Mouse (Mus musculus) erythroblast, embryonic 14.5 days (primary cell): ENCODE data around the gene Ren1.

Experiments used
- GATA1 ChIP-seq: IDR thresholded peaks from 2 replicates; pipeline ENCODE4 v1.6.1; 2012; ENCODE audit warnings: low read length, inconsistent platforms, mixed read lengths
- TAL1 ChIP-seq: IDR thresholded peaks from 3 replicates; pipeline ENCODE4 v1.6.1; 2012; ENCODE audit warnings: low read length, inconsistent platforms, mixed read lengths

DNA sequence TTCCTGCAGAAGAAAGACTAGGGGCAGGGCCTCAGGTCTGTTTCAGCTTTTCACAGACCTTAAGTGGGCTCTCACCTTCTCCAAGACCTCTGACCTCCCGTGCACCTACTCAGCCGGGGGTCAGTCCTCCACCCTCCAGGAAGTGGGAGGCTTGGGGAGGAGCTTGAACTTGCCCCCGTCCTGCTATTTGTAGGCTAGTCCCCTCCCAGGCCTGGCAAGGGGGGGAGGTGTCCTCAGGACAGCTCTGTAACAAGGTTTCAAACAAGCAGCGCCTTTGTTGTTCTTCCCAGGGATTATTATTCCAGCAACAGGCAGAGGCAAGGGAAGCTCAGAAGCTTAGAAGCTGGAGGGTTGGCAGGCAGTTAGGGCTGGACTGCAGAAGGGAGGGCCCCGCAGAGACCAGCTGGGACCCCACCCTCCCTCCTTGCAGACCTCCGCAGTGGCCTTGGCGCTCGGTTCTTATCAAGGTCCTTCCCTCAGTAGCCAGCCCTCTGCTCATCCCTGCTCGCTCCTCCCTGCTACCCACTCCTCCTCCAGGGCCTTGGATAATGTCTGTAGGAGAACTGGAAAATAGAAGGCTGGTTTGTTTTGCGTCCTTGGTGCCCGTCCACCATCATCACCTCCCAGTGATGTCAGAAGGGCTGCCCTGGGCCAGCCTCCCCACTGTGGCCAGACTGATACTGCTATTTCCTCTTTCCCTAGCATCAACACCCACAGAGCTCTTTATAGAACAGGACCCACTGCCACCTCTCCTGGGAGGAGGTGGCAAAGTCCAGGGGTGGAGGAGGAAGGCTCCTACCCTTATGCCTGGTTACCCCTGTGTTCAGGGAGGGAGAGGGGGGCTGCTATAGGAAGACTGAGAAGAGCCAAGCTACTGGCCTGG lies 17.5 kb downstream of the Ren1 start:
- TF ChIP-seq GATA1 (no peak), TAL1 (no peak)
